Mouse (Mus musculus): ENCODE data around the gene Tinagl1.

Tinagl1 gene

DNA sequence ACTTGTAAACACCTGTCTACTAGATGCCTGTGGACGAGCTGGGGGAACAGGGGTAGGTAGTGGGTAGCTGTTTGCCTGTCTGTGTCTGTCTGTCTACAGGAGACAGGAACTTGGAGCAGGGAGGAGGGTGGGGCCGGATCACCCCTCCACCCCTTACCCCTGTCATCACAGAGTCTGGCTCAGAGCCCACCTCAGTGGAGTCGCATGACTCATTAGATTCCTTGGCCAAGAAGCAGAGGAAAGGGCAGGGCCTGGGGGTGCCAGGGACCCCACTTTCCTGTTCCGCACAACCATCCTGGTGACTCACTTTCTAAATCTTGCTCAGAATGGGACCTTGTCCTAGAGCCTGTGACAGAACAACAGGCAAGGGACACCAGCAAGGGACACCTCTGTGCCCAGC is 2.2 kb upstream of the Tinagl1 start:
- DNase-seq: peak; percentile 68 to 83

DNA sequence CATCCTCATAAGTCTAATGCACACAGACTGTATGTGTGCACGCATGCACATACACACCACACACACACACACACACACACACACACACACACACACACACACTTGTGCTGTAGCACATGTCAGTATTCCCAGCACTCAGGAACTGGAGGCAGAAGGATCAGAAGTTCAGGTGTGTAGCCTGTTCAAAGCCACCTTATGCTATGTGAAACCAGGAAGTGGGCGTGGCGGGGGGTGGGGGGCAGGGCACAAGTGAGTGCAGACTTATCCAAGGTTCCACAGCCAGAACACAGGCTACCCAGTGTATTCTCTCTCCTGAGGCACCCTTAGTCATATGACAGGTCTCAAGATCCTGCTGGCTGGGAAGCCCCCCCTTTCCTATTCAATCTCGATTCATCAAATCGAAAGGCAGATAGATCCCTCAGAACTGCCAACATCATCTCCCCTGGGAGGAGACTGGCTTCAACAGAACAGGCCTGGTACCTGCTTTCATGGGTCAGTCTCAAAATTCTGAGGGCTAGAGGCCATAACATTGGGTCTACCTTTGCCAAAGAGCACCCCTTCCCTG is 1.3 kb upstream of the Tinagl1 start:
- no peak for DNase-seq

DNA sequence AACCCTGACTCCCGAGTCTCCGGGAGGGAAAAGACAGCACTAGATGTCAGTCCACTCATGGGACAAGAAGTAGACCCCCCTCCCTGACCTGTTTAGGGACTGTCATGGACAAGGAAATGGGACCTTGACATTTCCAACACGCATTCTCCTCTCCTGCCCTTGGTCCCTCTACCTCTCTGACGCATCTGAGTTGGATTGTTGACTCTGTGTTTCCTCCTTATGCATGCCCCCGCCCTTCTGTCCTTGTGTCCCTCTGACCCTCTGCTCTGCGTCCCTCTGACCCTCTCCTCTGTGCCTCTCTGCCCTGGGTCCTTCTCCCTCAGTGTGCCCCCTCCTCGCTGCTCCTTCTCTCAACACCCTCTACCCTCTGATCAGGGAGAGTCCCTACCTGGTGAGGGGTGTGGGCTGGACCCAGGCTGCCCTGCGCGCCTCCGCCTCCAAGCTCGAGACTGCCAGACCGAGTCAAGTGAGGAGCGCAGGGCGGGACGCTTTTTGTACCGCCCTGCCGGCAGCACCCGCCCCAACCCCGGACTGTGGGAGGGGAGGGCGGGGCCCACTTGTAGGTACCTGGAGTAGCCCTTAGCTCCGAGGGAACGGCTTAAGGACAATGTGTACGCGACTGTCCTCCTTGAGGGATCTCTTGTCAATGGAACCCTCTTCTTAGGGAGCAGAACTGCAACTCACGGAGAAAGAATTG is 439 bp downstream of the Tinagl1 start:
- peak; percentile 90 to 92 for DNase-seq

DNA sequence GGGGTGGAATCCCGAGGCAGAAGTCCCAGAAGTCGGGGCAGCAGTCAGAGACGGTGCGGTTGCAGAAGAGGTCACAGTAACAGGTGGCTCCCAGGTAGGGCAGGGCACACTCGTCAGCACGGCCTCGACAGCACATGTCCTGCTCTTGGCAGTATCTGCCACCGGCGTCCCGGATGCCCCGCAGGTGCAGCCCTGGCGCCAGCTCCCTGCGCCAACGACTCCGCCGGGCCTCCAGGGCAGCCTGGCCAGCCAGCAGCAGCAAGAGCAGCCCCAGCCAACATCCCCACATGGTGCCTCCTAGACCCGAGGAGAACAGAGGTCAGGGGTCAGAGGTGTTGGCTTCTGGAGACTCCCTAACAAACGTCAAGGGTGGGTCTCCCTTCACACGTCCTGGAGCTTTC is 1.0 kb downstream of the Tinagl1 start:
- DNase-seq: peak; percentile 49 to 63

DNA sequence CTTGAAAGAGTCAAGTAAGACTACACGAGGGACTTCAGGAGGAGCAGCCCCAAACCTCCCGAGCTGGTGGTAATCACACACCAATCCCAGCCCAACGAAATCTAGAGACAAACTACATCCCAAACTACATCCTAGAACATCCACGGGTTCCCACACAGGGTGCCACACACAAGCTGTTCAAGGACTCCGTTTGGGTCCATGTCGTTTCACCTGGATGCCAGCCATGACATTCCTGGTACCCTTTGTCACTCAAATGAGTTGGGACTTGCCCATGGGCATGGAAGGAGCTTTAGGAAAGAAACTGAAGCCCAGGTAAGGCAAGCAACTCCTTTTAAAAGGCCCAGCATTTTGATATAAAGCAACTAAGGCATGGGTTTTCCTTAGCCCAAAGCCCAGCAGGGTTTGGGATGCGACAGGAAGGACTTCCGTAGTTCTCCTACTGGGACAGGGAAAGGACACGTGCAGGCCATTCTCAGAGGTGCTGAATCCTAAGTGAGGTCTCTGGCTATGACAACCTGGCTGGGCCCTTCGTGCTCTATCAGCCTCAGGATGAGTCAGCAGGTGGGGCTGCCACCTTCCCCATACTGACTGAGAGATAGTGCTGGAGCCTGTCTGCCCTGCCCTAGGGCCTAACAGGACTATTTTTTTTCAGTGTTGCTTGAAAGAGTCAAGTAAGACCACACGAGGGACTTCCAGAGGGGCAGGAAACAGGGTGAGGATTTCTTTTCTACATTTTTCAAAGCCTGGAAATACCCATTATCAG is 1.7 kb downstream of the Tinagl1 start:
- DNase-seq: peak in 1 of 2 experiments; percentile 51

DNA sequence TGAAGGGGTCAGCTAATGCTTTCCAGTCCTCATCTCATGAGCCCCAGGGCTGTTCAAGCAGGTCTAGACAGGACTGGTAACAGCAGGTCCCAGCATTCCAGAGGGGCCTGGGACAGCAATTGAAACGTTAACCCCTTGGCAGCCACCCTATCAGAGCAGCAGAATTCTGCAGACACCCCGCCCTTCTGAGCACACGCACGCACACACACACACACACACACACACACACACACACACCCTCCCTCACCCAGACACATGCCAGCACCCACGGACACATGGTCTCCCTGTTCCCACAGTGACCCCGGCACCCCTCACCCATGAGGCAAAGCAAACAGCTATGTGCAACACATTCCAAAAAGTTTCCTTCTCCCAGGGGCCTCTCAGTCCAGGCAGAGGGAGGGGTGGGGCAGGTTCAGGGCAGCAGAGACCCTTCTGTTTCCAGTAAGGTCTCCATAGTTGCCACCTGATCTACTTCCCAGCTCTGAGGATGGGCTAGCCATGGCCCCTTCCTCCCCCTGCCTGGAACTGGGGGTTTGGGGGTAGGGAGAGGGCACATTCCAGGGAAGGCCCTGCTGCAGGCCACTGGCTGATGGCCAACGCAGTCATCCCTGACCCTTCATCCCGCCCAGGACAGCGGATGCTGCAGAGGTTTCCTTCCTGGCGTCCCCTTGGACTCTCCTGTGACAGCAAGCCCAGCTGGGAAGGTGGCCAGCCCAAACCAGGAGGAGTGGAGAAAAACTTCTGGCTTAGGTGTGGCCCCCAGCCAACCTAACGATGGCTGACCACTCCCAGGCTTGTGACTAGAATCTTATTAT is 2.8 kb downstream of the Tinagl1 start:
- DNase-seq: peak; percentile 96

DNA sequence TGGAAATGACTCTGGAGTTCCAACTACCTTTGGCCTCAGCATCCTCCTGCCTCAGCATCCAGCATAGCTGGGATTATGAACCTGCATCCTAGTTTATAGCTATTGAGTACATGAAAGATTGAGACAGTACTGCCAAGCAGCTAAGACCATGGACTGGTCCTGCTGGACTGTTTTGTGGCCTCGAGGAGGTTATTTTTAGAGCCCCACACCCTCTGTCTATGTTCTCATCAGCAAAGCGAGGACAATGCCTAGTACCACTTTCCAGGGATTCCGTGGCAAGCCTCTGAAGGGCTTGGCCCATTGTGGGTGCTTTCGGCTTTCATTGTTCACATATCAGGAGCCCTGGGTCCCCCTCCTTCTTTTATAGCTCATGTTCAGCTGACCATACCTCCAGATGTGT is 4.6 kb downstream of the Tinagl1 start:
- no peak for DNase-seq

DNA sequence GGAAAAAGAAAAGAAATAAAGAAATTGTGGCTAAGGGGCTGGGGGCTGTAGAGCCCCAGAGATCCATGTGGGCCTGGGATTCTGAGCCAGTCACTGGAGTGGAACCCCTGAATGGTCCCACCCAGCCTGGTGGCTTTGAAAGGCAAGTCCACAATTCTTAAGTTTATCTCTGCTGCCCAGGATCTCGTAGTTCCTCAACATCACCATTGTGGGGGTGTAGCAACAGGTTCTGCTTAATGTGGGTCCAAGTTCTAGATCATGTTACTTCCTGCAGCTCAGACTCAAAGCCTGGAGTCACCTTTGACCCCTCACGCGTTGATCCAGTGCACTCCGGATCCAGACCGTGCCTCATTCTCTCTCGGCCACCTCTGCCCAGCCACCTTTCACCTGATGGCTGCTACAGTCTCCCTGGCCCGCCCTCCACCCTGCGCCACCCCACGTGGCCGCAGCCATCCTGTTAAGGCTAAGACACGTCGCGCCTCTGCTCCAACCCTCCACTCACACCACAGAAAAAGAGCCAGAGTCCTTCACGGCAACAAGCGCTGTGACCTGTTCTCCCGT is 5.4 kb downstream of the Tinagl1 start:
- peak; percentile 77 to 83 for DNase-seq

DNA sequence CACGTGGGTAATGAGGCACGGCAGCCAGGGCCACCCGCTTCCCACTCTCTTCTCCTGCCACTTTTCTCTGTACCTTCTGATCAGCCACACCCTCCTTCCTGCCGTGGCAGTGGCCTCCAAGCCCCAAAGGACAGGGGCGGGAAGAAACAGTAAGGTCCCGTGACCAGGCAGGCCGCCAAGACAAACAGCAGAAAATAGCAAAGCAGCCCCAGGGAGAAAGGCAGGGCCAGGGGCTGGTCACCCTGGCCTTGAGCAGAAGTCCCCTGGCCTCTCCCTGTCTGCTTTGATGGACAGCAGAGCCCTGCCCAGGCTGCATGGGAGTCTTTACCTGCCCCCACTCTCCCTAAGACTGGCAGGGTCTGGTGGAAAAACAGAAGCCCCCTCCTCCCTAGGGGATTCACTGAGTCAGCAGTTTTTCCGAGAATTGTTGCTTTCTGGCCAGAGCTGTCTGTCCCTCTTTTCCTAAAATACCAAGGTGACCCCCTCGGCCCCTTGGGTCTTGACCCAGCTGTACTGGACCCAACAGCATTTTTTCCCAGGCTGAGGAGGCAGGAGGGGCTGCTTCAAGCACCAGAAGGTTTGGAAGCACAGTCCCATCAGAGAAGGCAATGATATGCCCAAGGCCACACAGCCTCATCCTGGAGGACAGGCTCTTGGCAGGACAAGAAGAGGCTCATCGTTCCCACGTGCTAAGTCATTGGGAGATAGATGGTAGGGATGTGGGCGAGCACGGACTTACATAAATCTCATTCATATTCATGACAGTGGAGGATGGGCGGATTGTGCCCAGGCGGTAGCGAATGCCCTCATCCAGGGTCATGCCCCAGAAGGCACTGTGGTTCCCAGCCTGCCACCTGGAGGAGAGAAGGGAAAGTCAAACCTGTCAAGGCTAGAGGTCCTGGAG is 6.4 kb downstream of the Tinagl1 start:
- peak; percentile 96 to 97 for DNase-seq

DNA sequence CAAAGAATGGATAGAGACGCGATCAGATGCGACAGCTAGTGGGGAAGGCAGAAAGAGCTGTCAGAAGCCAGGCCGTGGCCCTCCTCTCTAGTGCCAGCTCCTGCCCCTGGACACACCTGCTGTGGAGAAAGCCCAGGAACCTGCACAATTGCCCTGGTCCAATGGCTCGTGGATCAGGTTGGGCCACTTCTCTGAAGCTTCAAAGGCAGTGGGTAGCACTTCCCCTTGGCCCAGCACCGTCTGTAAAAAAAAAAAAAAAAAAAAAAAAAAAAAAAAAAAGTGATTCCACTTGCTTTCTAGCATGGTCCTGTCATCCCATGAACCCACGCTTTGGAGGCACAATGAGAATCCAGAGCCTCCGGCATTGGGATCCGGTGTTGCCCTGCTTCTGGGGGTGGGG is 7.1 kb downstream of the Tinagl1 start:
- no peak for DNase-seq

DNA sequence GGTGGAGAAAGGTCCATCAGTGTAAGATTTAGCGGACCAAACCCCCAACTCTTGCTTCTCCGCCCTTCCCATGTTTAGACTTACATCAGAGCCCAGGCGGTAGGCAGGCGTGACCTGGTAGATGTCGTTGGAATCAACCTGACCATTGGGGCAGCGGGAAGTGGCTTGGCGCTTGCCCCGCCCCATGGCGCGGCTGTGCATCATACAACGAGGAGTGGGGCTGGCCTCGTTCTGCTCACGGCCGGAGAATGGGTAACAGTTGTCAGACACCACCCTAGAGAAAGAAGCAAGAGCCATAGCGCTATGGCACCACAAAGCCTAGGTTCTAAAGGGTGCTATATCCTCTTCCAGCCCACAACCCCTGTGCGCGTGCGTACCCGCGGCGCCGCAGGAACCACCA is 7.6 kb downstream of the Tinagl1 start:
- DNase-seq: no peak

DNA sequence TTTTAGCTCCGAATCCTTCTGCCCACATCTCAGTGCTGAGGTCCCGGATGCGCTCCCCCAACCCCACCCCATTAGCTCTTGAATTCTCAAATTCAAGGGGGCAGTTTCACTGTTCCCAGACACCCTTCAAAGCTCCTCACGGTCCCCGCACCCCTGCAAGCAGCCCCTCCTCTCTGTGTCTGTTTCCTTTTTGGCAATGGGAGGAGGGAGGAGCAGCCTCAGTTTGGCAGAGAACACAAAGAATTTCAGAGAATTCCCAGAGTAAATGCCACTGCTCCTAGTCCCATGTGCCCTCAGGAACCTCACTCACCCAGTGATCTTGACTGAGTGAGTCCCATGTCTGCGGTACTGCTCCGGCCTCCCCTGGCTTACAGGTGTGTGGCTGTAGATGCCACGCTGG is 8.3 kb downstream of the Tinagl1 start:
- DNase-seq: peak; percentile 45 to 50

DNA sequence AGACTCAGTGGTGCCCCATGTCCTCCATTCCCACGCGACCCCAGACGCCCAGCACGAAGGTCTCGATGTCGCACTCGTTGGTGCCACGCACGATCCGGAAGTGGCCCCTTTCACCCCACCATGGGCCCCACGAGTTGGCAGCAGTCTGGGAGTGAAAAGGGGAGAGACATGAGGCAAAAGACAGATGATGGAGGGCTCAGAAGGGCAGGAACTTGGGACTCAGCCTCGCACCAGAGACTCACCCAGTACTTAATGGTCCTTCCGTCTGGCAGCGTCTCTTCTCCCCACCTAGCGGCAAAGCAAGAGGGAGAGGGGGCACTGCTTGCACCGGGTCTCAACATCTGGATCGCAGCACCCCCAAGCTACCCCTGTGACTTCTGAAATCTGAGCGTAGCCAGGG is 8.9 kb downstream of the Tinagl1 start:
- no peak for DNase-seq

DNA sequence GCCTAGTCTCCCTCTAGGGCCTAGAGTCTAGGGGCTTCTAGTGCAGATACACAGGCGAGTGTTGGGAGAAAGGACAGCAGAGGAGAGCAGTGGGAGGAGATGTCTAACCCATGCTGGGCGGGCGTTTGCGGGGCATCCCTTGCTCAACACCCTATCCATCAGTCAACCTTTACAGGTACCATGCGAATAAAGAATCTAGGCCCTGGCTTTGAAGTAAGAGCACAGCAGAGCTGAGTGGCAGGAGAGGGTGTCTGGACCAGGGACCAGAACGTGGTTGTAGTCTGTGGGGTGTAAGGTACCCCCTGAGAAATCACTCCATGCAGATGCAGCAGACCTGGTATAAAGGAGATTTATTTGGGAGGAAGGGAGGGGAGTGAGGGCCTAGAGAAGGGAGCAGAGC is 10.8 kb downstream of the Tinagl1 start:
- no peak for DNase-seq

DNA sequence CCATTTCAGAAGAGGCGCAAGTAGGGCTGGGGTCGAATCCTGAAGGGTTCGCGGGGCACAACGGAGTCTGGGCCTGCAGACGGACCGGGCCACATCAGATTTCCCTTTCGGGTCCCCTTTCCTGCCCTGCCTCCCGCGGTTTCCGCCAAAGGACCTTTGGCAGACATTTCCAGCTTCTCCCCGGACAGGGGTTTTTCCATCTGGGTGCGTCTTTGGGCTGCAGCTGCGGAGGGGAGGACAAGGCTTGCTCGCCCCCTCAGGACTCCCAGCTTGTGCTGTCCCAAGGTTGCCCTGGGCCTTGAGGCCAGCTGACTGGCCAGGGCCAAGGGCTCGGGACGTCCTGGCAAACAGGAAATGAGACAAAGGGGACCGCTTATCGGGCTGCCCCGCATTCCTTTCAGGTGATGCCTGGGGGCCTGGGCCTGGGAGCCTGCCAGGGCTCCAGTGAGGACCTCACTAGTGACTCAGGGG is 11.5 kb downstream of the Tinagl1 start:
- peak; percentile 70 to 71 for DNase-seq

DNA sequence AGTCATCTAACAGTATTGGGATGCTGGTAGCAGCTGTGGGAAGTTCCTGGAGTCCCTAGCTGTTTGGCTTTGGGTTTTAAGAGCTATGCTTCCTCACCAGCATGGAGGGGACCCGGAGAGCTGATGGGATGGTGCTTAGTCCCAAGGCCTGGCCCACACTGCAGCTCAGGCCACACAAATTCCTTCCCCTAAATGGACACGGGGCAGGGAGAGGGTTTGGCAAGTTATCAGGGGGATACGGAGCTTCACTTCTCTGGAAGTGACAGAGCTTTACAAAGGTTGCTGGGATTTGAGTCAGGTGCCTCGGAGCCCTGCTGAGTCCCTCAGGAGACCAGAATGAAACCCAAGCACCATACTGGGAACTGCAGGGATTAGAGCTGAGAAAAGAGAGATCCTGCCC is 13.6 kb downstream of the Tinagl1 start:
- DNase-seq: no peak

DNA sequence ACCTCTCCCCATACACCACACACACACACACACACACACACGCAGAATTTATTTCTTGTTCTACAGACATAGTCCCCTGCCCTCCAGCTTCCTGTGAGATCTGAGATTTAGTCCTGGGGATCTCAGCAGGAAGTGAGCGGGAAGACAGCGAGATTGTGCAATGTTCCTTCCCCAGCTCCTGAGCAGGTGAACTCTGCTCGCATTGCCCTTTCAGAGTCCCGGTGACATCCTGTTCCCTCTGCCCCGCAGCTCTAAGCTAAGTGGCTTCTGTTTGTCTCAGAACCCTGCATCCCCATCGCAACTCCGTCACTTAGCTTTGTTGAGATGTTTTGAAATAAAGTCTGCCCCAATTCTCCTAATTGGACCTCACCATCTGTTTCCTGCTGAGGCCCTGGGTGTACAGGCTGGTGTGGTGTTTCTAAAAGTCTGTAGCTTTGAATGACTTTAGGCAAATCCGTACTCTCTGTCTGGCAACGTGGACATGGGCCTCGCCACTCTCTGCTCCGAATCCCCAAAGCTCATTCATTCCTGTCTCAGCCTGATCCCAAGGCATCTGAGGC is 18.0 kb downstream of the Tinagl1 start:
- DNase-seq: no peak

DNA sequence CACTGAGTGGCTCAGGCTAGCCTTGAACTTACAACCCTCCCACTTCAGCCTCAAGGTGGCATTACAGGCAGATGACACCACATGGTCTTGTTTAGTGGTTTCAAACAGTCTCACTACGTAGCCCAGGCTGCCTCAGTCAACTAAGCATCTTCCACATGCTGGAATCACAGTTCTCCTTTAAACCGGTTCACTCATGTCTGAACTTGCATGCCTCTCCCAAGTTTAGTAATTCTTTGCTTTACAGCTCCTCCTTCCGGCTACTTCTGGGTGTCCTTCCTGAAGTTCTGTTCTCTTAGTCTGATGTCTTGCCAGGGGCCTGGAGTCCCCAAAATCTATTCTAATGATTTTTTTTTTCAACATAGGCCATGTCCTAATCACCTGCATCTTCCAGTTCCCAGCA is 20.7 kb downstream of the Tinagl1 start:
- no peak for DNase-seq

DNA sequence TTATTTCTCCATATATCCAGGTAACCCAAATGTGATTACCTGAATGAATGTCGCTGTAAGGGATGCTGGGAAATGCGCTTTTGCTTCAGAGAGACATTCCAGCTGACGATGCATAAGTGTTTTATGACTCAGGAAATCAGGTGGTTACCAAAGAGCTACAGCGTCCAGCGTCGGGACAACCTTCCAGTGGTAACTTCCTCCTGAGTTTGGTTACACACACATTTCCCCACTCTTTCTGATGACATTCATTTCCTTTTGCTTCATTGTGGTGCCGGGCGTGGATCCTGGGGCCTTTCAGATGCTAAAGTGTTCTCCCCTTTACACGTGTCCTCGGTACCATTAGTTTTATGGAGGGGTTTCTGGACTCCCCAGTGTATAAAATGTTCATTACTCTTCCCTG is 26.5 kb downstream of the Tinagl1 start:
- no peak for DNase-seq

DNA sequence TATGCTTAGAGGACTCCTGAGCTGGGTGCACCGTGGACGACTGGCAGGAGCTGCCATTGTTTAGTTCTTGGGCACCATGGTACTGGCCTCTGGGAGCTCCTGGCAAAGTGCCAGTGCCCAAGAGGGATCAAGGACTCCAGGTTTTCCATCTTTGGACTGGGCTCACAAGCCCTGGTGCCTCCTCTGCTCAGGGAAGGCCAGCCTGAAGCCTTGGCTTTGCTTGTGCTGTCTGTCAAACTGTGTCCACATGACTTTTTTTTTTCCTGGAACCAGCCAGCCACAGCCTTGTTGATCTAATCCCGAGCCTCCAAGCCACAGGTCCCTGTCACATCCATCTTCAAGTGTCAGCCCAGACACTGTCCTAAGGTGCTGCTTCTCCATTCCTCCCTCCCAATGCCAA is 33.1 kb downstream of the Tinagl1 start:
- DNase-seq: no peak

DNA sequence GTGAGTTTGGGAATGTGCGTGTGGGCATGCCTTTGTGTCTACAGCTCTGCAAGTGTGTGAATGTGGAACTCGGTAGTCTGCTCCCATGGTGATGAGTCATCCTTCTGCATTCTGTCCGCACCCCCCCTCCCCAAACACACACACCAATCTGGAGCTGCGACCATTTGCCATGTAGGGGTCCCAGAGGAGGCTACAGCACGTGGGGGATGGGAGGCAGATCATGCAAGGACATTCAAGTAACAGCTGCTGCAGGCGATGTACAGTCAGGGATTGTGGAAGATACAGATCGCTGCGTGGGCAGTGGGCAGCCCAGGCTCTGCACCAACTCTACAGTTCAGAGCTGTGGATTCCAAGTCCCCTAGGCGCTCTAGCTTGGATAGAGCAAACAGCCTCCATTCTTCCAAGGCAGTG is 33.9 kb downstream of the Tinagl1 start:
- DNase-seq: no peak

DNA sequence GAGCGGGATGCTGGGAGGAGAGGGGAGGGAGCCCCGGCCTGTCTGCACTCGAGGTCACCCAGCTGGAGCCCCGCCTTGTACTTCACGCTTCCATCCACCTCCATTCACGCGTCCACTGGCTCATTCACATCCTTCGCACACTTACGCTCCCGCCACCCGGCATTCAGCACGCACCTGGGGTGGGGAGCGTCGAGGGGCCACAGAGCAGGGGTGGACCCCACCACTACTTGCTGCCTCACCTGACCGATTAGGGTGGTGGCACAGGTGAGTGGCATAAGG is 35.8 kb downstream of the Tinagl1 start, which contains the start of gene Hcrtr1:
TSS of gene Hcrtr1 (minus strand) at position 146 of the 279 bp plus-strand sequence.
- no peak for DNase-seq

Measured in kidney, postnatal 36 days (tissue).